Mouse (Mus musculus): ENCODE data around the gene Gm17018.

DNA sequence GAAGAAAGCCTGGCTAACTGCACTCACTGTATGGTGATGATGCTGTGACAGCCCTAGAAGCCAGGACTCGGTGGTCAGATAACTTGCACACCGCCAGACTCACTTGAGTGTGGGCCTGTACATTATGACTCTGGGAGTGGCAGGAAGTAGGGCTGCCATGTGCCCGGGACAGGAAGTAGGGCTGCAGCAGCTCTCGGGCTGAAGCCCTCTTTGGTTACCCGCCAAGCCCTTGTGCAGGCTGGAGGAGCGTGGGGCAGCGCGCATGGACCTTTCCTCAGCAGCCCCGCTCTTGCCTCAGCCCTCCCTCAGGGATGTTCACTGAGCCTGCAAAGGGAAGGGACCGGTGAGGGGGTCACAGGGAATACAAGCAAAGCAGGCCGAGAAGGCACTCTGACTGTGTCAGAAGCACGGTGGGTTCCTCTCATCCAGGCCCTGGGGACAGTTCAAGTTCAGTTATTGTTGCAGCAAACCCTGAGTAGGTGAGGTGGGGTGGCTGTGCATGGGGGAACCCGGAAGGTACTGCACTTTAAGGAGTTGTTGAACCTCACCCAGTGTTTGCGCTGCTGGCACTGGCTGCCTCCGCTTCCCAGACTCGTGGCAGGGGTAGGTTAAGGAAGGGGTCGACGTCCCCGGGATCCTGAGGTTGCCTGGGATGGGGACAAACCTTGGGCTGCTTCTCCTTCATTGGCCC, 14.7 kb downstream of the Gm17018 start:
- TF ChIP-seq GATA1 (IDR thresholded peaks at IDR 0.05; ENCODE audit: borderline replicate concordance, low read length) = no peak
- no peak for TF ChIP-seq FLI1 (IDR thresholded peaks at IDR 0.05; ENCODE audit: low read length)

Measured in megakaryocyte, embryonic 14.5 days (primary cell).